Mouse (Mus musculus): ENCODE measurements at regions not wholly inside any gene's neighbourhood (a gene's known extent, or its start where the extent isn't known, plus 50 kb on each side); places are given as distances from the start of the nearest gene placed in this dataset.

DNA sequence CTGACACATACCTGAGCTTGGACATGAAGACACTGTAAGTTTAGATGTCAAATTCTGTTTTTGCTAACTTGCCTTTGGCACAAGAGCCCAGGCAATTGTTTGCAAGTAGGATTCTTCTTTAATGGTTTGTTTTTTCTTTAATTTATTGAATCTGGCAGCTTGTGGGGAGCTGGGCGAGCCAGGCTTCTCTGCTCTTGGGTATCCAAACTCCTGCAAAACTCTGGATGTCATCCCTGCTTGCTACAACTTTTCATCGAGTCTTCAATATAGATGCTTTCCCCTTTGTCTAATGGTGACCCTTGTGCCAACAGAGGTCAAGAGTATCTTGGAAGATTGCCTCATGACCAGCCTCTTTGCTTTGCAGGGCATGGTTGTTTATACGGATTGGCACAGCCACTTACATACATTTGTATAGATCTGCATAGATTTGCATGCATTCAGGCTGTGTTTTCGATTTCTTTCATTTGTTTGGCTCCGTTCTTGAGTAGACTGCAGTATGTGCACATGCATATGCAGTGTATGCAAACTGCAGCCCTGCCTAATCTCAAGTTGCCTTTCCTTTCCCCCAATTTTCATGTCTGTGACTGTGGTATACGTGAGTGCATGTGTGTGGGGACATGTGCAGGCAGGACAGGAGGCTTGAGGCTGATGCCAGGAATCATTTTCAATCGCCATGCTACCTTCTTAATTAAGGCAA lies 92.9 kb upstream of the Gprc5b start:
- TF ChIP-seq MAZ (IDR thresholded peaks at IDR 0.05; ENCODE audit: low read depth, low read length) = no peak
- TF ChIP-seq JUN (IDR thresholded peaks at IDR 0.05; ENCODE audit: insufficient read depth, low read depth, low read length) = no peak
- no peak for TF ChIP-seq CTCF (conservative IDR thresholded peaks at IDR 0.05 in 1 of 2, IDR thresholded peaks at IDR 0.05 in 1 of 2; ENCODE audit: low read depth in 2 of 2, low read length in 2 of 2)
- TF ChIP-seq E2F4 (IDR thresholded peaks at IDR 0.05; ENCODE audit: insufficient replicate concordance, low read depth, low read length) = no peak
- TF ChIP-seq UBTF (IDR thresholded peaks at IDR 0.05; ENCODE audit: low read depth, low read length) = no peak
- TF ChIP-seq POLR2A (IDR thresholded peaks at IDR 0.05; ENCODE audit: low read depth, low read length) = no peak
- no peak for TF ChIP-seq CHD2 (IDR thresholded peaks at IDR 0.05; ENCODE audit: low read length)
- no peak for TF ChIP-seq MYC (IDR thresholded peaks at IDR 0.05; ENCODE audit: low read depth, low read length)
- no peak for TF ChIP-seq ZNF384 (IDR thresholded peaks at IDR 0.05; ENCODE audit: low read depth, low read length)
- no peak for TF ChIP-seq USF1 (IDR thresholded peaks at IDR 0.05; ENCODE audit: low read depth, low read length)
- TF ChIP-seq EP300 (IDR thresholded peaks at IDR 0.05; ENCODE audit: low read length) = no peak
- TF ChIP-seq ZC3H11A (IDR thresholded peaks at IDR 0.05; ENCODE audit: low read depth, low read length) = no peak
- TF ChIP-seq ZKSCAN1 (IDR thresholded peaks at IDR 0.05; ENCODE audit: borderline replicate concordance, low read depth, low read length) = no peak
